Mouse (Mus musculus) stomach, embryonic 14.5 days (tissue): ENCODE measurements around the gene Gm14862. TPM values are rescaled to one million over a fixed set of nuclear protein-coding genes. Genes with fewer than 3 reads are reported as not detected.

Source experiments
- ATAC-seq: fragments of 200-750 bp; cut with Nextera tagmentation; 2 replicates; pipeline ENCODE4 v1.8.0; 2017; ENCODE audit warnings: low read depth, moderate TSS enrichment; ENCODE audit not compliant: insufficient number of reproducible peaks, insufficient read depth, low FRiP score
- H3K27ac ChIP-seq: fragments of 300-500 bp; sonication (generic); 2 replicates; pipeline ENCODE4 v1.5.1; 2014; ENCODE audit warnings: mild to moderate bottlenecking, low read length, moderate library complexity, mixed read lengths
- H3K27me3 ChIP-seq: fragments of 300-500 bp; sonication (generic); 2 replicates; pipeline ENCODE4 v1.6.1; 2014; ENCODE audit warnings: low read length, control low read depth, mixed read lengths; ENCODE audit not compliant: control insufficient read depth, insufficient read depth
- H3K36me3 ChIP-seq: fragments of 300-500 bp; sonication (generic); 2 replicates; pipeline ENCODE4 v1.6.1; 2014; ENCODE audit warnings: mild to moderate bottlenecking, control low read depth, low read length, moderate library complexity, mixed read lengths; ENCODE audit not compliant: control insufficient read depth, insufficient read depth
- H3K4me1 ChIP-seq: fragments of 300-500 bp; sonication (generic); 2 replicates; pipeline ENCODE4 v1.6.1; 2014; ENCODE audit warnings: low read length, control low read depth, mixed read lengths; ENCODE audit not compliant: control insufficient read depth, insufficient read depth
- H3K4me2 ChIP-seq: fragments of 300-500 bp; sonication (generic); replicated peaks from 2 replicates; pipeline ENCODE4 v1.6.1; 2014; ENCODE audit warnings: low read depth, low read length, control low read depth
- H3K4me3 ChIP-seq: fragments of 300-500 bp; sonication (generic); 2 replicates; pipeline ENCODE4 v1.5.1; 2014; ENCODE audit warnings: low read depth, low read length, control low read depth
- H3K9ac ChIP-seq: fragments of 300-500 bp; sonication (generic); replicated peaks from 2 replicates; pipeline ENCODE4 v1.6.1; 2014; ENCODE audit warnings: low read depth, mild to moderate bottlenecking, control low read depth, low read length, moderate library complexity, mixed read lengths
- H3K9me3 ChIP-seq: fragments of 300-500 bp; sonication (generic); 2 replicates; pipeline ENCODE4 v1.6.1; 2016; ENCODE audit warnings: low read depth, low read length, control low read depth; ENCODE audit not compliant: control insufficient read depth
- WGBS: fragments of 180-500 bp; shearing (Covaris S2); extraction: QIAGEN DNeasy Blood & Tissue Kit; methylation state at CpG from one replicate; pipeline ENCODE4 v1.1.7; 2014; 5-methylcytosine and 5-hydroxymethylcytosine counted together
- polyA plus RNA-seq: library from polyadenylated mRNA; unstranded; fragments of >200 nt; fragmentation: Nextera tagmentation; extraction: Ambion mirVana; gene quantifications from 2 replicates; pipeline ENCODE4 v1.2.1, GENCODE M21; 2014

Gene Gm14862
- polyA plus RNA-seq, 1 experiment from 2014 or later = not detected

DNA sequence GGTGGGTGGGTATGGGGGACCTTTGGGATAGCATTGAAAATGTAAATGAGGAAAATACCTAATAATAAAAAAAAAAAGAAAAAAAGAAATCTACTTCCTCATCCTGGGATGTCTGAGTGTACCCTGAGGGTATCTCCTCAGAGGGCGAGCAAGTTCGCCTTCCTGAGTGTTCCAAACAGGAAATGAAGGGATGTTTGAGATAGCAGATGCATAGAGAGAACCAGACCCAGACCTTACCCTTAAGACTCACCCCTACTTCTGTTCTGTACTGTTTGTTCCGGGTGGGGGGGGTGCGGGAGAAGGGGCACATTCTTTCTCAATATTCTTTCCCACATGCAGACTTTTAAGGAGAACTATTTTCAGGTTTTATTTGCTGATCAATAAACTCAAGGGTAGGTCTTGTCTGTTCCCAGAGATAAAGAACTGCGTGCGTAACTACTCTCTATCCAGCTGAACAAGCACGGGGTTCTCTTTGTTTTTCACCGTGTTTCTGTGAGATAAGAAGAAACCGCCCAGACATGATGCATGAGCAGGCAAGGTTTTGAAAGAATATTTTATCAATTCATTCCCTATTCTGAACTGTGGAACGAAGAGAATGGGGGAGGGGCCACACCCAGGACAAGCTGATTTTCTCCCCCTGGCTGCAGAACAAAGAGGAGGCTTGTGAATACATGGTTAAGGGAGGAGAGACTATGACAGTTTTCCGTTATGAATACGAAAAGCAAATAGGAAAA, 11.9 kb downstream of the Gm14862 start:
- Histone ChIP-seq H3K27me3 (no peaks in the 10 kb centered on the region), H3K4me2 (no peak overlapping the region), H3K27ac (no peak overlapping the region), H3K4me1 (no peaks in the 10 kb centered on the region), H3K4me3 (no peak overlapping the region), H3K9me3 (no peaks in the 10 kb centered on the region), H3K36me3 (no peaks in the 10 kb centered on the region), H3K9ac (no peak overlapping the region)
- peak; percentile 84 for ATAC-seq
- 65% methylated on average over 12 of the region's 12 CpGs for WGBS

- Histone ChIP-seq H3K9me3 (no peaks in the 10 kb centered on the region), H3K4me3 (no peak overlapping the region), H3K4me2 (no peak overlapping the region), H3K4me1 (no peaks in the 10 kb centered on the region), H3K9ac (no peak overlapping the region), H3K27ac (no peak overlapping the region), H3K36me3 (no peaks in the 10 kb centered on the region), H3K27me3 (no peaks in the 10 kb centered on the region)
- 39% methylated on average over 8 of the region's 8 CpGs for whole genome bisulfite sequencing
- ATAC-seq = peak; percentile 49; the same call in 1 of the 2 replicates
These were observed 13.3 kb downstream of the Gm14862 start for GRCm38 (mm10) chrX:9243381-9243864.

GRCm38 (mm10) chrX:9240737-9241591, 15.7 kb downstream of the Gm14862 start:
- Histone ChIP-seq H3K27me3 (no peaks in the 10 kb centered on the region), H3K9ac (no peak overlapping the region), H3K27ac (no peak overlapping the region), H3K4me2 (no peak overlapping the region), H3K36me3 (no peaks in the 10 kb centered on the region), H3K4me1 (no peaks in the 10 kb centered on the region), H3K9me3 (no peaks in the 10 kb centered on the region), H3K4me3 (no peak overlapping the region)
- 80% methylated on average over 5 of the region's 5 CpGs for WGBS
- no peak for ATAC-seq

DNA sequence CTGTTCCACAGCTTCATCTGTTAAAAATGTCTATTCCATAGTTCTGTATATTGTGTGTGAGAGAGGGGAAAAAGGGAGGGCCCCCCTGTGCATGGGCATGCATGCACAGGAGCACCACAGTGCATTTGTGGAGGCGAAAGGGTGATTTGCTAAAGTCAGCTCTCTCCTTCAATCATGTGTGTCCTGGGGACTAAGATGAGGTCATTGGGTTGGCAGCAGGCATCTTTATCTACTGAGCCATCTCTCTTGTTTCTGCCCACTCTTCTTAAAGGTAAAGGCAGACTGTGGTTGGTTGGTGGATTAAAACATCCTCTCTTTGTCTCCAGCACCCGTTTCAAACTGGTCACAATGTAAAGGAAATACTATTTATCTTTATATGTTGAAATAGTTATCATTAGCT, 29.6 kb downstream of the Gm14862 start:
- H3K4me1 ChIP-seq = no peaks in the 10 kb centered on the region
- H3K27me3 ChIP-seq = no peaks in the 10 kb centered on the region
- H3K27ac ChIP-seq = no peak overlapping the region
- no peak for ATAC-seq
- H3K9me3 ChIP-seq = no peaks in the 10 kb centered on the region
- H3K36me3 ChIP-seq = no peaks in the 10 kb centered on the region
- H3K4me2 ChIP-seq = no peak overlapping the region
- no peak overlapping the region for H3K4me3 ChIP-seq
- WGBS = 61% methylated on average over 2 of the region's 2 CpGs
- H3K9ac ChIP-seq = no peak overlapping the region

- Histone ChIP-seq H3K9me3 (no peaks in the 10 kb centered on the region), H3K9ac (no peak overlapping the region), H3K4me1 (no peaks in the 10 kb centered on the region), H3K27me3 (no peaks in the 10 kb centered on the region), H3K4me3 (no peak overlapping the region), H3K36me3 (no peaks in the 10 kb centered on the region), H3K4me2 (no peak overlapping the region), H3K27ac (no peak overlapping the region)
- WGBS = 86% methylated on average over 3 of the region's 3 CpGs
- no peak for ATAC-seq
These were observed 34.1 kb downstream of the Gm14862 start for GRCm38 (mm10) chrX:9222412-9223221.

DNA sequence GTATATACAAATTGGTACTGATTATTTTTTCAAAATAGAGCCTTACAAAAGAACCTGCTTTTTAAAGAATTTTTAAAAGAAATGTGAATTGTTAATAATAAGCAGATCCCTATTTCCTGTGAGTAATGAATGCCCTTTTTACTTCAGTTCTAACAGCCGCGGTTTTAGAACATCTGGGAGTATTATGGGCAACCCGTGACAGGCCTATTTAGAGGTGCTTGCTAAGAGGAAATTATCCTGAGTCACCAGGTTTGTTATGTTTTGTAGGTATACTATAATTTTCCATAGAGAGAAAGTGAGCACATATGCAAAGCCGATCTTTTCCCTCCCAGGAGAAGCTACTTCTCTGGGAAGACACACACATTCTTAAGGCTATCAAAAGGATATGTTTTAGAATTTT, 35.0 kb downstream of the Gm14862 start:
- no peak for ATAC-seq
- 78% methylated on average over 4 of the region's 4 CpGs for WGBS
- no peaks in the 10 kb centered on the region for H3K9me3 ChIP-seq

DNA sequence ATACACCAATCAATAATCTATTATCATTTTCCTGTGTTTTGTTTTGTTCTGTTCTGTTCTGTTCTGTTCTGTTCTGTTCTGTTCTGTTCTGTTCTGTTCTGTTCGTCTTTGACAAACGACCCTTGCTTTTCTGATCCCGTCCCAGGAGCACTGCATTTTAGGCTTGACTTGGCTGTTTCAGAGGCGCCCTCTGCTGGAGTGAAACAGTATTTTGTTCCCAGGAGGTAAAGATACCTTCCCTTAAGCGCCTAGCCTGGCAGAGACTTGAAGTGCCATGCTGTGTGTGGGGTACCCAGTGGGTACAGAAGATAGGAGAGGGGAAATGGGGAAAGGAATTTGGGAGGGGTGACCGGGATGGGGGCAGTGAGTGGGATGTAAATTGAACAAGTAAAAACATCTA, 35.5 kb downstream of the Gm14862 start:
- Histone ChIP-seq H3K27ac (no peak overlapping the region), H3K4me3 (no peak overlapping the region), H3K9me3 (no peaks in the 10 kb centered on the region), H3K36me3 (no peaks in the 10 kb centered on the region), H3K27me3 (no peaks in the 10 kb centered on the region), H3K4me1 (no peaks in the 10 kb centered on the region), H3K4me2 (no peak overlapping the region), H3K9ac (no peak overlapping the region)
- ATAC-seq = no peak
- WGBS = 36% methylated on average over 6 of the region's 6 CpGs

More for the DNA sequence above, 35.0 kb downstream of the Gm14862 start:
- H3K4me2 ChIP-seq = no peak overlapping the region
- no peaks in the 10 kb centered on the region for H3K36me3 ChIP-seq
- no peak overlapping the region for H3K9ac ChIP-seq
- no peaks in the 10 kb centered on the region for H3K27me3 ChIP-seq
- H3K4me1 ChIP-seq = no peaks in the 10 kb centered on the region
- H3K4me3 ChIP-seq = no peak overlapping the region
- H3K27ac ChIP-seq = no peak overlapping the region

DNA sequence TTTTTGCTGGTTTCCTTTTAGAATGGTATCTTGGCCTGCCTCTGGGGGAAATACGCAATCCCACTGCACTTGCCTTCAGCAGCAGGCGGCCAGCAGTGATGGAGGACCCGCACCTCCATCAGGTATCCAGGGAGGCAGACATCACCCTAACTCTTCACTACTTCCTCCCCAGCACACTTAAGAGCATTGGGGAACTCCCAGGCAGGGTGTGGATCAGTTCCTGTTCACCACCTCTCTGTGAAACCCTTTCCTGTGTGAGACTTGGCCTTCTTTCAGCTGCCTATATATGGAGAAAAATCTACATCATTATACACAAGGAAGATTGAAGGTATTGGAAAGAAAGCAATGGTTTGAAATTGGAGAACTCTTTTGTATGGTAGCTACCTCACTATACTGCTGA, 37.1 kb downstream of the Gm14862 start:
- no peak overlapping the region for H3K27ac ChIP-seq
- H3K36me3 ChIP-seq = no peaks in the 10 kb centered on the region
- no peak overlapping the region for H3K9ac ChIP-seq
- no peaks in the 10 kb centered on the region for H3K27me3 ChIP-seq
- ATAC-seq = no peak
- H3K4me1 ChIP-seq = no peaks in the 10 kb centered on the region
- no peak overlapping the region for H3K4me2 ChIP-seq
- no peaks in the 10 kb centered on the region for H3K9me3 ChIP-seq
- 89% methylated on average over 3 of the region's 3 CpGs for WGBS
- no peak overlapping the region for H3K4me3 ChIP-seq
